Mouse (Mus musculus): ENCODE data around the gene Mfsd12.

Gene Mfsd12

DNA sequence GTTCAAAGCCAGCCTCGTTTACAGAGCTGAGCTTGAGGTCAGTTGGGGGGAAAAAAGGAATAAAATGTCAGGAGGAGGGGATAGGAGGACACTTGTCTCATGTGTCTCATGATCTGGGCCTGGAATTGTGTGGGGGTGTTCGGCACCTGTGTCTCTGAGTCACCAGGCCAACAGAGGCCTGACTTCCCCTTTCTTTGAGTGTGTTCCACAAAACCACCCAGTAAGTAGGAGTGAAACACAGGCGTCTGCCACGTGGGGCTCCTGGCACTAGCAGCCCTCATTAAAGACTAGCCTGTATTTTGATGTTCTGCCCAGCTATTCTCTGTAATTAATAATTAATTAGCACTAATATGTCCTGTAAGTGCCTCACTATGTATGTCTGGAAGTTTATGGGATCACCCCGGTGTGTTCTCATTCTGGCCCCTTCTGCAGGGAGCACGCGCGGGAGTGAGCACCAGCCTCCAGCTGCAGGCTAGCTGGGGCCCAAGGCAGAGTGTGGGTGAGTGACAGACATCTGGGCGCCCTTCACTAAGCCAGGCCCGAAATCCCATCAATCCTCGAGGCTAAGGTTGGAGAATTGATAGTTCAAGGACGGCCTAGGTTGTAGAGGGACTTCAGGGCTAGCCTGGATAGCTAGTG, 820 bp upstream of the Mfsd12 start:
- no peak for DNase-seq (ENCODE audit: low spot score)

DNA sequence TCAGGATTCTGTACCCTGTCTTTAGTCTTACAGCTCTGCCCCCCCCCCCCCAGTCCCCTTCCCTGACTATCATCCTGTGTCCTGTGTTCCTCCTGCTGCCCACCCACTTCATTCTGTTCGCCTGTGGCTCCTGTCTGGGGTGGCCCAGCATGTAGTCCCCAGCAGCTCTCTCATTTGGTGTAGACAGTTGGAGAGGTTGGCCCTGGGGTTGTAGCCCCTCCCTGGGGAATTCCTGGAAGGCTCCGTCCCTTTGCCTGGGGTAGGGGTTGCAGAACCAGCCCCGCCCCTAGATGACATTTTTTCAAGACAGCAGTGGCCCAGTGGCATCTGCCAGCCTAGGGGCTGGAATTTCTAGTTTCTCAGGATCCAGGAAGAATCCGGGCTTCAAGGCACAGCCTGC, 918 bp downstream of the Mfsd12 start:
- no peak for DNase-seq (ENCODE audit: low spot score)

DNA sequence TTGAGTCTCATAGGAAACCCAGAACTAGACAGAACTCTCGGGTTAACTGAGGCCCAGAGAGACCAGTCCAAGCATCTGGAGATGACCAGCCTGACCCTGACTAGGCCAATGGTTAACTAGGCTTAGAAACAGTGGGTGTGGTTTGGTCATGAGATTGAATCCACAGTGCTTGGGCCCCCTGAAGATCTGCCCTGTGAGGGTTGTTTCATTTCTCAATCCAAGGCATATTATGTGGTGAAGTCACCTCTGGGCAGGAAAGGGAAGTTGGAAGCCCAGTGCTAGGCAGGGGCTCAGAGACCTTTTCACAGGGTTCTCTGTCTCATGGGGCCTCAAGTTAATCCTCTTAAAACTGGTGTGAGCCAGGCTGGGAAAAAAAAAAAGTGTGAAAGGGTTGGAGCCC, 1.6 kb downstream of the Mfsd12 start:
- no peak for DNase-seq (ENCODE audit: low spot score)

DNA sequence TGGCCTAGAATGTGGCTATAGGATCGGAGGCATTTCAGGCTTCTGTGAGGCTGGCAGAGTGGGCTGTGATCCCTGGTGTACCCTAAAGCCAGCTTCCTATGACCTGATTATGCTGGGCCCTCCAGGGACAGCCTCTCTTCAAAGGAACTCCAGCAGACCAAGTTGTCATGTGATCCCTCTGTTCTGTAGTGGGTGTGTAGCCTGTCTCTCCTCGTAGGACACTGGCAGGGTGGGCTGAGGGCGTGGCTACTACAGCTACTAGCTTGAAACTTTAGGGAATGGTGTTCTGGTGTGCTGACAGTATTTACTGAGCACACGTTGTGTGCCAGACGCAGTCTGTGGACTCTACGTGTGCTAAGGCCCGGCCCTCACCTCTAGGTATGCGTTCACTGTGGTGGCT, 3.4 kb downstream of the Mfsd12 start:
- no peak for DNase-seq (ENCODE audit: low spot score)

DNA sequence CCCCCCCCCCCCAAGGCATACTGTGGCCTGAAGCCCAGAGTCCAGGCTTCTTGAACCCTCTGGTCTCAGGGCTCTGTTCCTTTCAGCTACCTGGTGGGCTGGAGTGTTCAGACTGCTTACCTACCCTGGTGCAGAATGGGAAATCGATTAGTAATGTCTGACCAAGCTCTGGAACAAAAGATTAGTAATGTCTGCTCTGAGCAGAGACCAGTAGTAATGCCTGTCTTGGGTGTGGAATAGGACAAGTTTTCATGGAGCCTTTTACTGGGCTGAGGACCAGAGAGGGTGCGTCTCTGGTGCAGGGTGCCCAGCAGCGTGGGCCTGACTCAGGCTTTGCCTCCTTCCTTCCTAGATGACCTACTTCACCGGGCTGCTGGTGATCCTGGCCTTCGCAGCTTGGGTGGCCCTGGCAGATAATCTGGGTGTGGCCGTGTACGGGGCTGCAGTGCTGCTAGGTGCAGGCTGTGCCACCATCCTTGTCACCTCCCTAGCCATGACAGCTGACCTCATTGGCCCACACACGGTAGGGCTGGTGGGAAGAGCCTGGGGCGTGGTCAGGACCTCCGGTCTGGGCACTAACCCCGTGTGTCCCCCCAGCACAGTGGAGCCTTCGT, 5.2 kb downstream of the Mfsd12 start:
- no peak for DNase-seq (ENCODE audit: low spot score)

DNA sequence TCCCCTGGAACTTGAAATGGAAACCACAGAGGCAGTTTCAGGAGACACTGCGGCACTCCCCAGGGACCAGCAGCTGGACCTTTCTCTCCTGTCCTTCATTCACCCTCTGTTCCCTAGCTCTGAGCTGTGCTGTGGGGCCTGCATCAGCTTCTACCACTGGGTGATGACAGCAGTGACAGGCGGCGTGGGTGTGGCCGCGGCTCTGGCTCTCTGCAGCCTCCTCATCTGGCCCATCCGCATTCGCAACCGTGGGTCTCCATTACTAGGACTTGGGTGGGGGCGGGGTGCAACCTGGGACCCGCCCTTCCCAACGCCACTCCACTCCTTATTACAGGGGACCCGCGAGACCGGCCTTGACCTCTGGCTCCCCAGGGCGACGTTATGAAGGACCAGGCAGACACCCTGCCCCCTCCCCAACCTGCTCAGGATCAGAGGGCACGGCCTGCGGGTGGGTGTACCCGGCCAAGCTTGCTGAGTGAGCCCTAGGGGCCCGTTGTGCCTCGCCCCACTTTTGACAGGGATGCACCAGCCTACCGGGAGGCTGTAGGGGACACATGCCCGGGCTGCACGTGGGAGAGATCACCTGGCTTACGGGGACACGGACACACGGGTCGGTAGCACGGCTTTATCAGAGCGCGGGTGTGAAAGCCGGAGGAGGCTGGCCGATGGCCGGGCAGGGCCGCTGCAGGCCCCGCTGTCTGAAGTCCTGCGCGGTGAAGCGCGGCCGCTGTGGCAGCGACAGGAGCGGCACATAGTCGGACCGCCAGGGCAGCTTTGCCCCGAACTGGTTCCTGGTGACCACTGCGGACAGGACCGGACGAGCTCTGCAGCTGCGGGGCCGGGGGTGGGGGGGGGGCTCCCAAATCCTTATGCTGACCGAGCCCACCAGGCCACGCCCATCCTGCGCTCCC, 6.4 kb downstream of the Mfsd12 start:
- DNase-seq (ENCODE audit: low spot score), result no peak

DNA sequence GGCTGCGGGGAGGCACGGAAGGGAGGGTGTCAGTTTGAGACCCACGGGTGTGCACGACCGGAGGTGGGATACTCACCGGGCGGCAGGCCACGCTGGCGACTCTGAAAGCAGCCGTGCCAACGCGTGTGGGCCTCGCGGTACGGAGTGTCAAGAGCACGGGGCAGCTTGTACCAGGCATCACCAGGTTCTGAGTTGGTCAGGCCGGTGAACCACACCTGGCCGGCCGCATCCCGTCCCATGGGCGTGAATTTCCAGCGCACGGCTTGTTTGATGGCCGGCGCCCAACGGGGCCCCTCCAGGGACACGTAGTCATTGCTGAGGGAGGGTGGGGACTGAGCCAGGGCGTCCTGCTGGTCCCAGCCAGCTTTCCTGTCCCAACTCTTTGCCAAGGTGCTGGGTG, 7.4 kb downstream of the Mfsd12 start:
- DNase-seq (ENCODE audit: low spot score), result no peak

DNA sequence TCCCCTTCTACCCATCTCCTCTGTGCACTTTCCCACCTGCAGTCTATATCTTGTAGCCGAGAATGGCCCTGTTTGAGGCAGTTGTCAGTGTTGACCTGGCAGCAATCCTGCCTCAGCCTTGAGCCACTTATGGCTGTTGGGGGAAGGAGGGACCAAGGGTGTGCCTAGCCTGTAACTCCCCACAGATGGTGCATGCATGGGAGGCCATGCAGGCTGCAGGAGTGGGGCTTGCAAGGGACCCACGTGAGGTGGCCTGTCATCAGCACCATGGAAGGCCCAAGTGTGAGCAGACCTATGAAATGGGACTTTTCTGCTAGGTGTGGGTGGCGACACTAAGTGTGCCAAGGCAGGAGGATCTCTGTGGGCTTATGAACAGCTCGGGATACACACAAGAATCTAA, 7.8 kb downstream of the Mfsd12 start:
- DNase-seq (ENCODE audit: low spot score), result no peak

DNA sequence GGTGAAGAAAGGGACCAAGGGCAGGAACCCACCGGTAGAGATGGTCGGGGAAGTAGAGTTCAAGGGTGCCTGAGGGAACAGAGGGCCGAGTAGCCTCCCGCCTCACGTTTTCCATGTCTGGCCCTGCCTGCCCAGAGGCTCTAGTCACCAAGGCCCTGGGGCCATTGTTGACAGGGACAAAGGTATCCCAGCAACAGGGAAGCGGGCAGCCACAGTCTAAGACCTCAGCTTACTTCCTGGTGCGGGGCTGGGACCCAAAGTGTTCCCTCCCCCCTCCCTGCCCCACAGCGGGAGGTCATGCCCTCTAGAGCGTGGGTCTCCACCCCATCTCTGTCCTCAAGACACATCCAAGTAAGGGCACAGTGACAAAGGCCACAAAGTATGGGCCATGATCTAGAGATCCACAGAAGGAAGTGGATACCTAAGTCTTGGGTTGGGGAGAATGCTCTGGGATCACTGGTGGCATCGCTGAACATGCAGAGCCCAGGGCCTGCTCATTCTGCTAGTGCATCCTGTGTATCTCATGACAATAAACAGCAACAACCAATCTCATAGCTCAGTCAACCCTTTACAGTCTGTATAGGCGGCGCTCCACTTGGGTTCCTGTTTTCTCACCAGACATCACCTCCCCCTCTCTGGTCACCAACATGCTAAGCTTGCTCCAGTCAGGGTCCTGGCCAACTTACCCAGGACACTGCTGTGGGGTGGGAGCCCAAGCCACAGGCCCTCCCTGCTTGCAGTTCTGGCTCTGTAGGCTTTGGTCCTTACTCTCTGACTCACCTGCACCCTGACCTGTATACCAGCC, 8.6 kb downstream of the Mfsd12 start, which contains the start of gene 4930404N11Rik:
Gene 4930404N11Rik, minus strand, starts transcription at position 145 of the 805 bp plus-strand sequence.
- DNase-seq (ENCODE audit: low spot score), result no peak

DNA sequence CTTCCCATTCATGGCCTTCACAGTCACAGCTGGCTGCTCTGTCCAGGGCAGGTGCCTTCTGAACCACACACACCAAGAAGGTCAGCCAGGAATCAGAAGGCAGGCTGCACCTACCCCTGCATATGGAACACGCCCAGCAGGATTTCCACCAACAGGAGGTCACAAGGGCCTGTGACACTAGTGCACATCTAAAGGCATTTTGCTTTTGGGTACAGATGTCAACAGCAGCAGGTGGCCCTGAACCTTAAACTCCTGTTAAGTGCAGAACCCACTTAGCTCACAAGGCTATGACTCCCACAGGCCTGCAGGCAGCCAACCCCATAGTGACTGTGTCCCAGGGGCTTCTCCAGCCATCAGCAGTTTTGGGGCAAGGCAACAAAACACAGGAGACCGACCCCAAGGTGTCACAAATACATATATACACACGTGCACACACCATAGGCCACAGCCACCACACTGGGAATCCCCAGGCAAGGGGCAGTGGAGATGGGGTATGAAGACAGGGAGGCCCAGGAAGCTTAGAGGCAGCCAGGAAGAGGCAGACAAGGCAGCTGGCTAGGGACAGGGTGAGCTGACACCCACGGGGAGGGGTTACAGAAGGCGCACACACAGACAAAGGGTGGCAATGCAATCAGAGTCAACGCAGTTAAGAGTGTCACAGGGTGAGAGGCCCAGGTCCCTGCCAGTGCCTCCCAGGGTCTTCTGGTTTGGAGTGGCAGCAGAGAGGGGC, 9.4 kb downstream of the Mfsd12 start:
- DNase-seq (ENCODE audit: low spot score), result no peak

DNA sequence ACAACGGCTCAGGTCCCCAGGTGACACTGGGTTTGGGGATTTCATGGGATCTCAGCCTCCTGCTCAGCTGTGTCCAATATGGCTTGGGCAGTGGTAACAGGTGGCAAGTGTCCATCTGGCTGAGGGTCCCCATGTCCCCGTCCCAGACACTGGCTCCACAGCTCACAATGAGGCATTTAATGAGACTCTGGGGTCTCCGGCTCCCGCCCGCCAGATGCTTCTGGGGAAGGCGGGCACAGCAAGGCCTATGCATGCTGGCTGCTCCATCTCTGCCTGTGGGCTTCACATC, 9.9 kb downstream of the Mfsd12 start:
- no peak for DNase-seq (ENCODE audit: low spot score)

DNA sequence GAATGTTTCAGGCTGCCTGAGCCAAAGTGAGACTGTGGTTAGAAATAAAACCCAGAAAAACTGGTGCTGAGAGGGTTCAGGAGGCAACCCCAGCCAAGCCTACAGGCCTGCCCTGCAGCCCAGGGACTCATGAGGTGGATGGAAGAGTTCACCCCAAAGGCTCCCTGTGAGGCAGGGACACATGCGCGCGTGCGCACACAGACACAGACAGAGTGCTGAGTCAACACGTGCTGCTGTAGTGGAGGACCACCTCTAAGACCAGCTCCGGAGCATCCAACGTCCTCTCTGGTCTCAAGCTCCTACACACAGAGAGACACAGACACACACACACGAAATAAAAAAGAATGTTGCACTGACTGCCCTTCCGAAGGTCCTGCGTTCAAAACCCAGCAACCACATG, 18.0 kb downstream of the Mfsd12 start:
- no peak for DNase-seq (ENCODE audit: low spot score)

DNA sequence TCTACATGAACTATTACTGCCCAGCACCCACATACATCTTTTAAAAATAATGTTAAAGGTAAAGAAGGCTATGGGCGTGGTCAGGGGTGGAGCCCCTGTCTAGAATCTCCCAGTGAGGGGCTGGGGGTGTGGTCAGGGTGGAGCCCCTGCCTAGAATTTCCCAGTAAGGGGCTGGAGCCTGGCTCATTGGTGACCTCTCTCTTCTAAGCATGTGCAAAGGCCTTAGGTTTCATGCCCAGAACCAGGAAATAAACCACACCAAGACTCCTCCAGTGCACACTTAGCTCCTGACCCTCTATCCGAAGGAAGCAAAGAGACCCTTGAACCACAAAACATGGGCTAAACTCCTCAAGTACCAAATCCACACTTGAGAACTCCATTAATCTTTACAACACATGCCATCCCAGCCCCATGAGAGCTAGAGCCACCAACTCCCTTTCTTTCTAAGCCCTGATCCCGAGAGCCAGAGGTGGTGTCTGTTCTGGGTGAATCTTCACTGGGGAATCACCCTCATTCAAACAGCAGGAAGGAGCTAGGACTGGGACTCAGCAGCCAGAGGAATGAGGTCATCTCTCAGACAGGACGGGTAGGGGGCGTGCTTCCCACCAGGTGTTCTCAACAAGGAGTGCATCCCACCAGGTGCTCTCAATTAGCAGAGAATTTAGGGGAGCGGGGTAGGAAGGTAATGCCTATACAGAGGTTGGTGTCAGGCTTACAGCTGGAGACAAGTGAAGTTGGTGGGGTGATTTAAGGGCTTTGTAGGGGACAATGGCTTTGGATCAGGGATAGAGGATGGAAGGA, 19.5 kb downstream of the Mfsd12 start:
- DNase-seq (ENCODE audit: low spot score), result no peak

DNA sequence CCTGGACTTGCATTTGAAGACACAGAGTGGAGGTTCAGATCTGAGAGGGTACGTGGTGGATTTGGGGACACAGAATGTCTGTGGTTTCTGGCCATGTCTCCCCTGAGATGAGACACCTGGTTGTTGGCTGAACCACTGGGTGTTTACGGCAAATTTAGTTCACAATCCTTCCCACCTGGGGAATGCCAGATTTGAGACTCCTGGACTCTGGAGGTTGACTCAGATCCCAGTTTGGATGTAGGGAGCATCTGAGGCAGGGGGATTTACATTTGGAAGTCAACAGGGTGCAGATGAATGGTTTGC, 20.0 kb downstream of the Mfsd12 start:
- no peak for DNase-seq (ENCODE audit: low spot score)

DNA sequence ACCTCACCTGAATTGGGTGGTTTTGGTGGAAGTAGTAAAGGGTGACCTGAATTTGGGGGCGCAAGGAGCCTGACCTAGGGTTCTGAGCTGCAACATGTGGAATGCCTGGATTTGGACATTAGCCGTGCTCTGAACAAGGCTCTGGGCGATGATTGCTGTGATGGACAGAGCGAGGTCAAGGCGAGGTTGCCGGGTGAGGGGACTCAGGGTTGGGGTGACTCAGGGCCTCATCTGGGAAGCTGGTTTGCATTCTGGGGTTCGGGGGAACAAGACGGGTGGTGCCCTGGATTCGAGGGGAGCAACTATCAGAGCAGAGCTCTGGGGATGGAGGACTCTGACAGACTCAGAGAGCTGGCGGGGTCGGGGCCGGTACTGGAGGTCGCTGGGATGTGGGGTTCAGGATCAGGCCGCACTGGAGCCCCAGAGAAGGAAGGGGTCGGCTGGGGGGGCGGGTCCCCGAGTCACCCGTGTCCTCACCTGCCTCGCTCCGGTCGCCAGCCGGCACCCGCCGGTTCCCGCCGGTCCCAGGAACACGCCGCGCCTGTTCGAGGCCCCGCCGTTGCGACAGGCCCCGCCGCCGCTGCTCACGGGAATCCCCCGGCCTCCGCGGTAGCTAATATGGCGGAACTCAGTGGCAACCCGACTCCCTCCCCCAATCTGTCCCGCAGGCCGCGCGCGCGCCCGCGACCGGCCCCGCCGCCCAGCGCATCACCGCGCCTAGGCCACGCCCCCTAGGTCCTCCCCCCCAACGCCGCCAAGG, 20.7 kb downstream of the Mfsd12 start, which contains the start of gene Fzr1:
Gene Fzr1, minus strand, starts transcription at position 724 of the 760 bp plus-strand sequence.
- DNase-seq (ENCODE audit: low spot score), result no peak

DNA sequence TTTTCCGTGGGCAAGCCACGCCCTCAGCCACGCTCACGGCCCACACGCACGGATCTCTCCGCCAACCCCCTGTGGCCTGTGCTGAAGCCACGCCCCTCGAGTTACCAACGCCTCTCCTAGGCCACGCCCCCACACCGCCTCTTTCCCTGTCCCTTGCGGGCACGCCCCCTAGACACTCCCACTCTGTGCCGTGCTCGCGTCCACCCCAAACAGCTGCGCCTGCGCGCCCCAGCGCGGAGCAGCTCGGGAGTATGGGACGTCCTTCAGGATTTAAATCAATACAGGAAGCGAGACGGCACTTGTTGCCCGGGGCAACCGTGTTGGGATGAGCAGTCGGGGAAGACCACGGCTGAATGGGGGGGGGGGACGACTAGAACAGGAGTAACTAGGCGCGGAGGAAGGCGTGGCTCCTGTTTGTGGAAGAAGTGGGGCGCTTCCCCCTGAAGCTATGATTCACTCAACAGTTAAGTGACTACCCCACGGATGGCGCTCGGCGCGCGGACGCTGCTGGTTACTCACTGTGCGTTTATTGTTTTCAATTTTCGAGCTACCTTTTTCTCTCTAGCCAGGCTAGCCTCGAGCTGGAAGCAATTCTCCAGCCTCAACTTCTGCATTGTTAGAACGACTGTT, 21.4 kb downstream of the Mfsd12 start:
- DNase-seq (ENCODE audit: low spot score), result peak; percentile 100

DNA sequence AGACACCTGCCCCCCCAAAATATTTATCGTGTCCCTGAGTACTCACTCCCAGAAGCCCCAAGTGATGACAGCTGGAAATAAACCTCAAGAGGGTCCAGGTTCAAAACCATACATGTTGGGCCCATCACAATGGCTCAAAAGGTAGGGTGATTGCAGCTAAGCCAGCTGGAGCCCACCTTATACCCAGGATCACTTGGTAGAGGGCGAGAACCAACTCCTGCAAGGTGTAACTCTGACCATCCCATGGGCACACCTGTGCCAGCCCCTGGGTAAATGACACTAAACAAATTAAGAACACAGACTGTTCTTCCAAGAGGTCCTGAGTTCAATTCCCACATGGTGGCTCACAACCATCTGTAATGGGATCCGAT, 21.9 kb downstream of the Mfsd12 start:
- no peak for DNase-seq (ENCODE audit: low spot score)

DNA sequence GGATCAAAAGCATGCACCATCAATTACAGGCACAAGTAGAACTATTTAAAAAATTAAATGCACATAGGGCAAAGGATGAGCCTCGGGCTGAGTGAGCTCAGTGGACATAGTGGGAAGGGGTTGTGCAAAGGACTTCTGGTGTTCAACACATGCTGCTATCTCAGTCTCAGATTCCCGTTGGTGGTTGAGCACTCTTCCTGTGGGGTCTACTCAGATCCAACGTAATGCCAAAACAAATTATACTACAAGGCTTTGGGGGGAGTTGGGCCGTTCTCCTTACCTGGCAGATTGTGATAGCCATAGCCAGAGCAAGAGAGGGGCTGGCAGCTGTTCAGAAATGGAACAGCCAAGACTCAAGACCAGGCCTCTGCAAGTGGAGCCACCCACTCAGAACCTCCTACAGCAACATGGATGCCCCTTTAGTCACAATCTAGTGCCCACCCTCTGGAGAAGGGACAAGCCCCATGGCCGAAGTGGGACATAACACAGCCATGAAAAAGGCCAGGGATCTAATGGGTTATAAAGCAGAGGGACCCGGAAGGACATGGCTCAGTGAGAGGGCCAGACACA, 22.6 kb downstream of the Mfsd12 start:
- no peak for DNase-seq (ENCODE audit: low spot score)

DNA sequence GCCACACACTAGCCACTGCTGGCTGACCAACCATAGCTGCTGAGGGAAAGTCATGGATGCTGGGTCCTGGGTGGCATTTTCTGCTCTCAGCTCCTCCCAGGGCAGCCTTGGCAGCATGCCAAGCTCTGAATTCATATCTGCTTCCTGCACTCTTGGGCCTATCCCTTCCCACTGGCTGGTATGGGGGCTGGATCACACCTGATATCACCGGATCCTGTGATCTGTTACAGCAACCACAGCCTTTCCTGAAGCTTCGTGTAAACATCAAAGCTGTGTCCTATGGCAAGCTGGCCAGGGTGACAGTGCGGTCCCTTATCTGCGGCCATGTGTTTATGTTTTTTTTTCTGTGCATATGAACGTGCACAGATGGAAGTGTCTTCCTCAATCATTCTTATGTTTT, 24.7 kb downstream of the Mfsd12 start:
- DNase-seq (ENCODE audit: low spot score), result no peak

All from left cerebral cortex, adult 11 months (tissue).